ENCODE assay signal across 10 mouse cellular contexts in the genomic region with DNA sequence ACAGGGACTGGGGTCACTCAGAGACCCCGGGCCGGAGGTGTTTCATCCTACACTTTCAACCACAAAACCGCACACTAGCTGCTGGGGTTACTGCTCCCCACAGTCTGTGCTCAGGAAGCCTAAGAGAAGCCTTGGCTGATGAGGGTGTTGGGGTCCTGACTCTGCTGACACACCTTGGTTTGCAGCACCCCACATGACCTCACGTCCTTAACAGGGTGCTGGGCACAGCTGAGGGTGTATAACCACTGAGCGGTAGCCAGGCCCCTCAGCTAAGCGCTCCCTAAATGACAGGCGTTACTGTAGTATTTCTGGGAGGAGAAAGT. TPM values are rescaled to one million over a fixed set of nuclear protein-coding genes. Genes with fewer than 3 reads are reported as not detected.
DNase-seq lines count a peak whose midpoint lies in the region; ATAC-seq and TF ChIP-seq lines count a peak whose summit lies in the region.
"Had no signal": no experiment of that assay in that cellular context is flagged by ENCODE, and none has a peak within 500 bp of the region (broad histone marks: within the 10 kb centered on the region; RNA-seq: fewer than 3 reads in every experiment).

No protein-coding gene starts in this region.

- TF ChIP-seq EP300 in liver, postnatal 0 days (IDR thresholded peaks at IDR 0.05; ENCODE audit: low read depth): no peak

- DNase-seq in heart, postnatal 25 days (ENCODE audit: low spot score): no peak
- DNase-seq in liver, embryonic 11.5 days (ENCODE audit: low spot score): no peak
- no peak for DNase-seq in liver, postnatal 0 days
- DNase-seq in G1E (ENCODE audit: low spot score): no peak
- no peak for DNase-seq in embryo, embryonic 9.5 days (ENCODE audit: extremely low spot score)
- DNase-seq in cerebellum, postnatal 4 days (ENCODE audit: low spot score in 2 of 2): no peak
- DNase-seq: cerebellum, postnatal 10 days; kidney, adult 9 months had no signal

- H3K9me3 ChIP-seq in heart, embryonic 11.5 days (replicated peaks; ENCODE audit: control insufficient read depth, low read length): no peaks in the 10 kb centered on the region
- H3K9me3 ChIP-seq in liver, embryonic 11.5 days (ENCODE audit: control insufficient read depth, low read length): no peaks in the 10 kb centered on the region
- H3K9me3 ChIP-seq in liver, postnatal 0 days (ENCODE audit: low read length): no peaks in the 10 kb centered on the region
- H3K9me3 ChIP-seq in G1E (replicated peaks): no peaks in the 10 kb centered on the region
- no peaks in the 10 kb centered on the region for H3K9me3 ChIP-seq in liver, embryonic 15.5 days (replicated peaks)

- ATAC-seq in heart, embryonic 11.5 days (replicated peaks; ENCODE audit: insufficient number of reproducible peaks, low FRiP score, low TSS enrichment): no peak; the same call in 1 of the 2 replicates
- no peak for ATAC-seq in liver, embryonic 11.5 days (replicated peaks; ENCODE audit: low FRiP score)
- ATAC-seq in liver, postnatal 0 days: no peak
- ATAC-seq in G1E (ENCODE audit: extremely low read depth, insufficient number of reproducible peaks, low FRiP score, poor library complexity, severe bottlenecking): no peak
- no peak for ATAC-seq in liver, embryonic 15.5 days (ENCODE audit: insufficient read depth)

- intact Hi-C loops in heart, postnatal 25 days (cut with DNase I): no loop called here

- no peak for TF ChIP-seq CTCF in liver, postnatal 0 days (IDR thresholded peaks at IDR 0.05; ENCODE audit: low read depth)
- no peak for TF ChIP-seq CTCF in G1E (IDR thresholded peaks at IDR 0.05; ENCODE audit: low read depth, low read length)

- H3K27me3 ChIP-seq in heart, embryonic 11.5 days (ENCODE audit: control insufficient read depth, insufficient read depth, low read length): no peaks in the 10 kb centered on the region
- H3K27me3 ChIP-seq in liver, embryonic 11.5 days (replicated peaks; ENCODE audit: control insufficient read depth, insufficient read depth, low read length): no peaks in the 10 kb centered on the region; the same call in 1 of the 2 replicates
- H3K27me3 ChIP-seq in liver, postnatal 0 days (ENCODE audit: insufficient read depth, low read length): no peaks in the 10 kb centered on the region
- H3K27me3 ChIP-seq in G1E (ENCODE audit: insufficient read depth, low read length): no peaks in the 10 kb centered on the region
- no peaks in the 10 kb centered on the region for H3K27me3 ChIP-seq in liver, embryonic 15.5 days

- peak overlapping the region; percentile 2; the same call in 1 of the 2 replicates for H3K9ac ChIP-seq in heart, embryonic 11.5 days (ENCODE audit: low read depth, low read length)
- peak overlapping the region; percentile 44; the same call in 1 of the 2 replicates for H3K9ac ChIP-seq in liver, embryonic 11.5 days (ENCODE audit: low read depth, low read length)
- H3K9ac ChIP-seq in liver, postnatal 0 days (replicated peaks): no peak overlapping the region
- peak overlapping the region; percentile 10; the same call in 1 of the 2 replicates for H3K9ac ChIP-seq in liver, embryonic 15.5 days

- H3K4me1 ChIP-seq in heart, embryonic 11.5 days (ENCODE audit: control insufficient read depth, insufficient read depth, low read length): peaks cover 40% of the 10 kb centered on the region
- peaks cover 25% of the 10 kb centered on the region for H3K4me1 ChIP-seq in liver, embryonic 11.5 days (replicated peaks; ENCODE audit: control insufficient read depth, insufficient read depth, low read length)
- peaks cover 5% of the 10 kb centered on the region; the same call in 1 of the 2 replicates for H3K4me1 ChIP-seq in liver, postnatal 0 days (ENCODE audit: insufficient read depth)
- H3K4me1 ChIP-seq in G1E (ENCODE audit: insufficient read depth, low read depth, low read length): peaks cover 76% of the 10 kb centered on the region
- peaks cover 22% of the 10 kb centered on the region for H3K4me1 ChIP-seq in liver, embryonic 15.5 days (replicated peaks)

- peak overlapping the region; percentile 33 for H3K4me2 ChIP-seq in heart, embryonic 11.5 days
- peak overlapping the region; percentile 56 for H3K4me2 ChIP-seq in liver, embryonic 11.5 days
- H3K4me2 ChIP-seq in liver, postnatal 0 days (ENCODE audit: low read depth, low read length): no peak overlapping the region
- H3K4me2 ChIP-seq in liver, embryonic 15.5 days: peak overlapping the region; percentile 35; the same call in 1 of the 2 replicates

- H3K4me3 ChIP-seq in heart, embryonic 11.5 days (ENCODE audit: low read depth, low read length): no peak overlapping the region
- H3K4me3 ChIP-seq in liver, embryonic 11.5 days (ENCODE audit: low read depth, low read length): no peak overlapping the region
- no peak overlapping the region for H3K4me3 ChIP-seq in liver, postnatal 0 days (ENCODE audit: low read depth, low read length)
- peak overlapping the region; percentile 71; the same call in 1 of the 2 replicates for H3K4me3 ChIP-seq in G1E (ENCODE audit: low read depth, low read length)
- H3K4me3 ChIP-seq in liver, embryonic 15.5 days (replicated peaks): no peak overlapping the region

- WGBS in heart, embryonic 11.5 days (ENCODE audit: insufficient replicate concordance): 49% methylated on average over 7 of the region's 7 CpGs
- WGBS in liver, embryonic 11.5 days: 33% methylated on average over 7 of the region's 7 CpGs
- 58% methylated on average over 7 of the region's 7 CpGs for WGBS in liver, postnatal 0 days (ENCODE audit: insufficient replicate concordance)
- 21% methylated on average over 7 of the region's 7 CpGs for WGBS in liver, embryonic 15.5 days (ENCODE audit: insufficient replicate concordance)

- H3K27ac ChIP-seq in heart, embryonic 11.5 days (ENCODE audit: low read depth, low read length): peak overlapping the region; percentile 84
- peak overlapping the region; percentile 85 for H3K27ac ChIP-seq in liver, embryonic 11.5 days (ENCODE audit: low read depth, low read length)
- H3K27ac ChIP-seq in liver, postnatal 0 days (ENCODE audit: low read depth): no peak overlapping the region
- no peak overlapping the region for H3K27ac ChIP-seq in liver, embryonic 15.5 days (replicated peaks)

- peaks cover 25% of the 10 kb centered on the region for H3K36me3 ChIP-seq in heart, embryonic 11.5 days (ENCODE audit: control insufficient read depth, insufficient read depth, low read length)
- peaks cover 42% of the 10 kb centered on the region for H3K36me3 ChIP-seq in liver, embryonic 11.5 days (ENCODE audit: control insufficient read depth, insufficient read depth, low read length)
- peaks cover 27% of the 10 kb centered on the region for H3K36me3 ChIP-seq in liver, postnatal 0 days (replicated peaks; ENCODE audit: insufficient read depth, low read length)
- peaks cover 85% of the 10 kb centered on the region for H3K36me3 ChIP-seq in G1E (replicated peaks)
- H3K36me3 ChIP-seq in liver, embryonic 15.5 days (replicated peaks): peaks cover 39% of the 10 kb centered on the region

RNA-seq across cellular contexts. Expression of a gene that starts 29.8 kb away (rescaled TPM):
- 49.4 and 53.4 TPM in 2 replicates for polyA plus RNA-seq in heart, embryonic 11.5 days (2014; fragmentation: Nextera tagmentation; extraction: Ambion mirVana)
- total RNA-seq in heart, postnatal 25 days (2021): 10 to 100 TPM; 65.2 to 66.1 TPM
- polyA plus RNA-seq in liver, embryonic 11.5 days (2014; fragmentation: Nextera tagmentation; extraction: Ambion mirVana): 67.8 and 74.6 TPM in 2 replicates
- polyA plus RNA-seq in liver, postnatal 0 days (2015; fragmentation: Nextera tagmentation; extraction: Ambion mirVana): 37.5 and 37.7 TPM in 2 replicates
- total RNA-seq in G1E (2014; fragmentation: Nextera tagmentation) (54.2 and 83.8 TPM in 2 replicates), G1E (2017) (40.0 and 51.2 TPM in 2 replicates)
- 5.9 and 9.2 TPM in 2 replicates for polyA plus RNA-seq in G1E (2012)
- polyA plus RNA-seq in liver, embryonic 15.5 days (2015; fragmentation: Nextera tagmentation; extraction: Ambion mirVana): 32.4 and 36.7 TPM in 2 replicates

RNA-seq across cellular contexts. Expression of a gene that starts 29.9 kb away (rescaled TPM):
- polyA plus RNA-seq in heart, embryonic 11.5 days (2014; fragmentation: Nextera tagmentation; extraction: Ambion mirVana): 135 and 141 TPM in 2 replicates
- 10 to 100 TPM; 83.5 to 84.3 TPM for total RNA-seq in heart, postnatal 25 days (2021)
- polyA plus RNA-seq in liver, embryonic 11.5 days (2014; fragmentation: Nextera tagmentation; extraction: Ambion mirVana): 109 and 114 TPM in 2 replicates
- 32.3 and 32.5 TPM in 2 replicates for polyA plus RNA-seq in liver, postnatal 0 days (2015; fragmentation: Nextera tagmentation; extraction: Ambion mirVana)
- 87.1 and 95.3 TPM in 2 replicates for total RNA-seq in G1E (2014; fragmentation: Nextera tagmentation)
- total RNA-seq in G1E (2017): 31.1 and 36.4 TPM in 2 replicates
- 191 and 199 TPM in 2 replicates for polyA plus RNA-seq in G1E (2012)
- 28.7 and 30.0 TPM in 2 replicates for polyA plus RNA-seq in liver, embryonic 15.5 days (2015; fragmentation: Nextera tagmentation; extraction: Ambion mirVana)

RNA-seq across cellular contexts. Expression of a gene that starts 51.7 kb away (rescaled TPM):
- 0.76 and 1.0 TPM in 2 replicates for polyA plus RNA-seq in heart, embryonic 11.5 days (2014; fragmentation: Nextera tagmentation; extraction: Ambion mirVana)
- not detected for total RNA-seq in heart, postnatal 25 days (2021)
- 0.78 and 1.1 TPM in 2 replicates for polyA plus RNA-seq in liver, embryonic 11.5 days (2014; fragmentation: Nextera tagmentation; extraction: Ambion mirVana)
- 0.12 TPM in 1 of 2 replicates, not detected in the other for polyA plus RNA-seq in liver, postnatal 0 days (2015; fragmentation: Nextera tagmentation; extraction: Ambion mirVana)
- total RNA-seq in G1E (2014; fragmentation: Nextera tagmentation): not detected in 2 replicates
- not detected in 2 replicates for total RNA-seq in G1E (2017)
- not detected in 2 replicates for polyA plus RNA-seq in G1E (2012)
- 0.08 TPM in 2 replicates for polyA plus RNA-seq in liver, embryonic 15.5 days (2015; fragmentation: Nextera tagmentation; extraction: Ambion mirVana)

Comparison
In these comparisons a context has a peak if more than half of its experiments do, and no peak if none do; other contexts are left out.
1. H3K27ac ChIP-seq: peak in heart, embryonic 11.5 days (single experiment) and liver, embryonic 11.5 days (single experiment); none in liver, postnatal 0 days (single experiment) and liver, embryonic 15.5 days (single experiment).